Mouse (Mus musculus): ENCODE results near the gene Fam221b. TPM values are rescaled to one million over a fixed set of nuclear protein-coding genes. Genes with fewer than 3 reads are reported as not detected.
A peak's percentile ranks its signal among the peaks of the same experiment; 100 is the strongest.

Fam221b gene
- total RNA-seq (2012; rRNA removed), result 9.3 and 13.3 TPM in 2 replicates

DNA sequence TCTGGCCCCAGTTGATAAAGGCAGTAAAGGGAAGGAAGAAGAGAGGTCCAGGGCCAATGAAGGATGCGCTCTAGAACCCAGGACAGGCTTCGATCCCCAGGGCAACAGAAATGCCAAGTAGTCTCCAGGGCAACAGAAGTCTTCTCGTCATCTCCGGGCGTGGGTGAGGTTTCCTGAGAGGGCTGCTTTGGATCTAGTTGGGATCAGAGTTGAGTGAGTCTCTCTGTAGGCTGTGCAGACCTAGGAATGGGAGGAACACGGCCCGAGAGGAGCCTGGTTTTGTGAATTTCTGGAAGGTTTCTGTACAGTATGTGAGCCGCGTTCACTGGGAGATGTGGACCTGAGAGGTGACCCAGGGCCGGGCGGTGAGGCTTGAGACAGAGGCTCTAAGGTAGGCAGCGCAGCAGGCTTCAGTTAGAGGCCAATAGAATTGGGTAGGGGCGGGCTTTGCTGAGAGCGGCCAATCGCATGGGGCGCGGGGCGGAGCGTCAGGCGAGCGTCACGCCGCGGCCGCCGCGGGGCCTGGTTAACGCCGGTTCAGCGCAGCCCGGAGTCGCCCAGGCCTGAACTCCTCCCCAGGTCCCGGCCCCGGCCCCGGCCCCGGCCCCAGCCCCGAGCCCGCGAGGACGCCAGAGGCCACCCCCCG lies at the start of gene Fam221b, which contains the start of gene Tmem8b:
Gene Fam221b, minus strand, starts transcription at position 364 of the 646 bp plus-strand sequence.
Gene Tmem8b, plus strand, starts transcription at position 190 of the 646 bp plus-strand sequence.
- peak; percentile 79 for DNase-seq (ENCODE audit: low read depth, low spot score)
- H3K27ac ChIP-seq (ENCODE audit: insufficient read depth, low read depth, low read length, poor library complexity, severe bottlenecking), result no peak within 1 kb of the TSS
- H3K9ac ChIP-seq (ENCODE audit: insufficient read depth, low read depth, low read length, poor library complexity, severe bottlenecking), result peak within 1 kb of the TSS; percentile 65
- H3K36me3 ChIP-seq (ENCODE audit: control insufficient read depth, insufficient read depth, low read length, poor library complexity, severe bottlenecking), result no peaks in the 10 kb centered on the region
- H3K9me3 ChIP-seq (ENCODE audit: control insufficient read depth, insufficient read depth, low read depth, low read length), result no peaks in the 10 kb centered on the region
- peaks cover 0 to 2% of the 10 kb centered on the region in 2 experiments; a peak in 1 of 4 replicates for H3K4me1 ChIP-seq (ENCODE audit: control insufficient read depth in 2 of 2, insufficient read depth in 2 of 2, low read length in 2 of 2, poor library complexity in 1 of 2)
- TF ChIP-seq ZNF384 (IDR thresholded peaks at IDR 0.05; ENCODE audit: low read depth, low read length) (no peak), HCFC1 (IDR thresholded peaks at IDR 0.05; ENCODE audit: borderline replicate concordance, insufficient read depth, low read length) (no peak), MAFK (IDR thresholded peaks at IDR 0.05; ENCODE audit: insufficient read depth, low read depth, low read length) (no peak), ZC3H11A (IDR thresholded peaks at IDR 0.05; ENCODE audit: borderline replicate concordance, low read depth, low read length) (no peak), CHD2 (IDR thresholded peaks at IDR 0.05; ENCODE audit: low read depth, low read length) (no peak)
- in situ Hi-C loops (cut with MboI; ENCODE audit: low sequenced_read_pairs in 2 of 2, unreplicated experiment in 2 of 2), result no loop called here
- peak within 1 kb of the TSS; percentile 69 to 73 for H3K4me3 ChIP-seq (ENCODE audit: insufficient read depth in 1 of 2, low read depth in 1 of 2, low read length in 2 of 2, poor library complexity in 1 of 2, severe bottlenecking in 1 of 2)

DNA sequence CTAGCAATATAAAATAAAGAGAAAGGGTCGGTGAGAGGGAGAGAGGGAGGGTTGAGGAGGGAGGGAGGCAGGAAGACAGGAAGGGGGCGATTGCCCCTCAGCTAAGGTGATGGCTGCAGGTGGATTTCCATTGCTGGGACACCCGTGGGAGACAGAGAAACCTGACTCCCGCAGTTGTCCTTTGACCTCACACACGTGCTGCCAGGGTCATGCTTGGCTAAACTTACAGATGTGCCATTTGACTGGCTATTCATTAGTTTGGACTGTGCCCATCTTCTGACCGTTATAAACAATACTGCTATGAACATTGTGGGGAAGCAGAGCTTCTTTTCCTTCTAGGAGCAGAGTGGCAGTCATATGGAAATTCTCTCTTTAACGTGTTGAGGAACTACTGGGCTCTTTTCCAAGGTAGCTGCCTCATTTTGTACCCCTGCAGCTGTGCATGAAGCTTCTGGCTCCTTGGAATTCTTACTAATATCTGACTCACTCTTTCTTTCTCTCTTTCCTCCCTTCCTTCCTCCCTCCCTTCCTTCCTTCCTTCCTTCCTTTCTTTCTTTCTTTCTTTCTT lies 44.8 kb upstream of the Fam221b start:
- no peak overlapping the region for H3K9ac ChIP-seq (ENCODE audit: insufficient read depth, low read depth, low read length, poor library complexity, severe bottlenecking)
- H3K27ac ChIP-seq (ENCODE audit: insufficient read depth, low read depth, low read length, poor library complexity, severe bottlenecking), result no peak overlapping the region
- no peaks in the 10 kb centered on the region for H3K36me3 ChIP-seq (ENCODE audit: control insufficient read depth, insufficient read depth, low read length, poor library complexity, severe bottlenecking)
- TF ChIP-seq CHD2 (IDR thresholded peaks at IDR 0.05; ENCODE audit: low read depth, low read length), result no peak
- TF ChIP-seq HCFC1 (IDR thresholded peaks at IDR 0.05; ENCODE audit: borderline replicate concordance, insufficient read depth, low read length), result no peak
- TF ChIP-seq MAFK (IDR thresholded peaks at IDR 0.05; ENCODE audit: insufficient read depth, low read depth, low read length), result no peak
- no peak for TF ChIP-seq ZNF384 (IDR thresholded peaks at IDR 0.05; ENCODE audit: low read depth, low read length)
- no peak for TF ChIP-seq ZC3H11A (IDR thresholded peaks at IDR 0.05; ENCODE audit: borderline replicate concordance, low read depth, low read length)
- H3K9me3 ChIP-seq (ENCODE audit: control insufficient read depth, insufficient read depth, low read depth, low read length), result no peaks in the 10 kb centered on the region
- H3K4me1 ChIP-seq (ENCODE audit: control insufficient read depth in 2 of 2, insufficient read depth in 2 of 2, low read length in 2 of 2, poor library complexity in 1 of 2), result no peaks in the 10 kb centered on the region
- H3K4me3 ChIP-seq (ENCODE audit: insufficient read depth in 1 of 2, low read depth in 1 of 2, low read length in 2 of 2, poor library complexity in 1 of 2, severe bottlenecking in 1 of 2), result no peak overlapping the region
- in situ Hi-C loops (cut with MboI; ENCODE audit: low sequenced_read_pairs in 2 of 2, unreplicated experiment in 2 of 2), result no loop called here
- DNase-seq (ENCODE audit: low read depth, low spot score), result no peak

DNA sequence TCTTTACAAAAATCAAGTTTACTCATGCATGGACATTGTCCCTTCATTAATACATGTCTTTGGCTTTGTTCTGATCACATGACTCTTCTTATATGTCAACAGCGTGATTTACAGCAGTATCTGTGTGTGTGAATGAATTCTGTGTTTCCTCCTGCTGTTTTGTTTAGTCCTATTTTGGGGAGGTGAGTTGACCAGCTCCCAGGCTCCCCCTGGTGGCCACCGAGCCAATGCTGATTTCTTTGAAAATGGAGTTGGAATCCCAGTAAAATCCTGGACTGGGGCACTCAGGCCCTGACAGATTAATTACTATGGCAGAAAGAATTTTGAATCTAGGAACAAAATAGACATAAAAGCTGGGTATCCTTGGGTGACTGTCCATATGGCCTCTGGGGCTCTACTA lies 42.9 kb upstream of the Fam221b start:
- Histone ChIP-seq H3K27ac (ENCODE audit: insufficient read depth, low read depth, low read length, poor library complexity, severe bottlenecking) (no peak overlapping the region), H3K36me3 (ENCODE audit: control insufficient read depth, insufficient read depth, low read length, poor library complexity, severe bottlenecking) (no peaks in the 10 kb centered on the region), H3K4me1 (ENCODE audit: control insufficient read depth in 2 of 2, insufficient read depth in 2 of 2, low read length in 2 of 2, poor library complexity in 1 of 2) (no peaks in the 10 kb centered on the region), H3K4me3 (ENCODE audit: insufficient read depth in 1 of 2, low read depth in 1 of 2, low read length in 2 of 2, poor library complexity in 1 of 2, severe bottlenecking in 1 of 2) (no peak overlapping the region), H3K9ac (ENCODE audit: insufficient read depth, low read depth, low read length, poor library complexity, severe bottlenecking) (no peak overlapping the region), H3K9me3 (ENCODE audit: control insufficient read depth, insufficient read depth, low read depth, low read length) (no peaks in the 10 kb centered on the region)
- peak; percentile 58 for DNase-seq (ENCODE audit: low read depth, low spot score)
- peak; percentile 74 for TF ChIP-seq ZC3H11A (IDR thresholded peaks at IDR 0.05; ENCODE audit: borderline replicate concordance, low read depth, low read length)
- TF ChIP-seq MAFK (IDR thresholded peaks at IDR 0.05; ENCODE audit: insufficient read depth, low read depth, low read length), result no peak
- TF ChIP-seq CHD2 (IDR thresholded peaks at IDR 0.05; ENCODE audit: low read depth, low read length), result 0 out of 2 replicates have a peak, but pooled peaks have one; percentile 13
- in situ Hi-C loops (cut with MboI; ENCODE audit: low sequenced_read_pairs in 2 of 2, unreplicated experiment in 2 of 2), result no loop called here

GRCm38 (mm10) chr4:43709869-43710268 lies 40.9 kb upstream of the Fam221b start, which contains the start of gene Olfr71:
Gene Olfr71 (minus strand): TSS chr4:43710255.
- Histone ChIP-seq H3K4me3 (ENCODE audit: insufficient read depth in 1 of 2, low read depth in 1 of 2, low read length in 2 of 2, poor library complexity in 1 of 2, severe bottlenecking in 1 of 2) (no peak within 1 kb of the TSS), H3K4me1 (ENCODE audit: control insufficient read depth in 2 of 2, insufficient read depth in 2 of 2, low read length in 2 of 2, poor library complexity in 1 of 2) (no peaks in the 10 kb centered on the region), H3K36me3 (ENCODE audit: control insufficient read depth, insufficient read depth, low read length, poor library complexity, severe bottlenecking) (no peaks in the 10 kb centered on the region), H3K27ac (ENCODE audit: insufficient read depth, low read depth, low read length, poor library complexity, severe bottlenecking) (no peak within 1 kb of the TSS), H3K9me3 (ENCODE audit: control insufficient read depth, insufficient read depth, low read depth, low read length) (no peaks in the 10 kb centered on the region), H3K9ac (ENCODE audit: insufficient read depth, low read depth, low read length, poor library complexity, severe bottlenecking) (no peak within 1 kb of the TSS)
- TF ChIP-seq CHD2 (IDR thresholded peaks at IDR 0.05; ENCODE audit: low read depth, low read length) (no peak), ZC3H11A (IDR thresholded peaks at IDR 0.05; ENCODE audit: borderline replicate concordance, low read depth, low read length) (no peak), MAFK (IDR thresholded peaks at IDR 0.05; ENCODE audit: insufficient read depth, low read depth, low read length) (no peak), HCFC1 (IDR thresholded peaks at IDR 0.05; ENCODE audit: borderline replicate concordance, insufficient read depth, low read length) (no peak), ZNF384 (IDR thresholded peaks at IDR 0.05; ENCODE audit: low read depth, low read length) (no peak)
- no peak for DNase-seq (ENCODE audit: low read depth, low spot score)
- in situ Hi-C loops (cut with MboI; ENCODE audit: low sequenced_read_pairs in 2 of 2, unreplicated experiment in 2 of 2), result no loop called here
